Mouse (Mus musculus) hindbrain, postnatal 0 days (tissue): Measurements from ENCODE around the gene Igsf3. TPM values are rescaled to one million over a fixed set of nuclear protein-coding genes. Genes with fewer than 3 reads are reported as not detected.

Source experiments
- ATAC-seq: fragments of 200-750 bp; cut with Nextera tagmentation; 2 replicates; pipeline ENCODE4 v1.8.0; 2017; ENCODE audit warnings: mild to moderate bottlenecking, moderate TSS enrichment, moderate library complexity
- DNase-seq: peaks from one replicate; pipeline ENCODE4 v3.0.0-alpha.2; 2015; ENCODE audit warnings: low spot score
- H3K27ac ChIP-seq: fragments of 300-500 bp; sonication (generic); 2 replicates; pipeline ENCODE4 v1.5.1; 2014; ENCODE audit warnings: mild to moderate bottlenecking
- H3K27me3 ChIP-seq: fragments of 300-500 bp; sonication (generic); 2 replicates; pipeline ENCODE4 v1.6.1; 2014; ENCODE audit warnings: low read length, mixed read lengths; ENCODE audit not compliant: insufficient read depth
- H3K36me3 ChIP-seq: fragments of 300-500 bp; sonication (generic); 2 replicates; pipeline ENCODE4 v1.6.1; 2014; ENCODE audit warnings: low read length, mixed read lengths; ENCODE audit not compliant: insufficient read depth
- H3K4me1 ChIP-seq: fragments of 300-500 bp; sonication (generic); 2 replicates; pipeline ENCODE4 v1.6.1; 2014; ENCODE audit warnings: antibody characterized with exemption, low read length, mixed read lengths; ENCODE audit not compliant: insufficient read depth
- H3K4me2 ChIP-seq: fragments of 300-500 bp; sonication (generic); 2 replicates; pipeline ENCODE4 v1.6.1; 2014; ENCODE audit warnings: low read depth, mild to moderate bottlenecking, low read length, moderate library complexity, mixed read lengths
- H3K4me3 ChIP-seq: fragments of 300-500 bp; sonication (generic); 2 replicates; pipeline ENCODE4 v1.5.1; 2014; ENCODE audit warnings: low read length
- H3K9ac ChIP-seq: fragments of 300-500 bp; sonication (generic); replicated peaks from 2 replicates; pipeline ENCODE4 v1.6.1; 2014; ENCODE audit warnings: mild to moderate bottlenecking, low read length, moderate library complexity, mixed read lengths
- H3K9me3 ChIP-seq: fragments of 300-500 bp; sonication (generic); 2 replicates; pipeline ENCODE4 v1.6.1; 2016; ENCODE audit warnings: low read length, mixed read lengths
- CTCF ChIP-seq: IDR thresholded peaks from 2 replicates; pipeline ENCODE4 v1.5.1; 2016; ENCODE audit warnings: antibody characterized with exemption, control low read depth, low read depth
- WGBS: fragments of 180-500 bp; shearing (Covaris S2); extraction: QIAGEN DNeasy Blood & Tissue Kit; methylation state at CpG from one replicate; pipeline ENCODE4 v1.1.7; 2014; 5-methylcytosine and 5-hydroxymethylcytosine counted together
- polyA plus RNA-seq: library from polyadenylated mRNA; unstranded; fragments of >200 nt; fragmentation: Nextera tagmentation; extraction: Ambion mirVana; gene quantifications from 2 replicates; pipeline ENCODE4 v1.2.1, GENCODE M21; 2015
- total RNA-seq: library from RNA; depleted of rRNA; stranded (reverse); fragments of >200 nt; gene quantifications from 2 replicates; pipeline ENCODE4 v1.2.3, GENCODE M21; 2014; rRNA removed

Igsf3 gene
- total RNA-seq = 76.3 and 84.0 TPM in 2 replicates
- polyA plus RNA-seq = 62.1 and 65.7 TPM in 2 replicates

- no peaks in the 10 kb centered on the region for H3K36me3 ChIP-seq
- ATAC-seq (peak; percentile 84), DNase-seq (peak; percentile 83)
- 5% methylated on average over 44 of the region's 56 CpGs for WGBS
- H3K9ac ChIP-seq = peak within 1 kb of the TSS; percentile 87
- no peaks in the 10 kb centered on the region for H3K27me3 ChIP-seq
- H3K4me2 ChIP-seq = peak within 1 kb of the TSS; percentile 93
- peaks cover 22% of the 10 kb centered on the region for H3K4me1 ChIP-seq
- H3K4me3 ChIP-seq = peak within 1 kb of the TSS; percentile 88
- peak within 1 kb of the TSS; percentile 77 for H3K27ac ChIP-seq
- H3K9me3 ChIP-seq = no peaks in the 10 kb centered on the region
- no peak for TF ChIP-seq CTCF
Observed at GRCm38 (mm10) chr3:101376538-101377247, at the start of gene Igsf3. Gene Igsf3, plus strand, starts transcription at chr3:101377083.

- Histone ChIP-seq H3K36me3 (no peaks in the 10 kb centered on the region), H3K27me3 (no peaks in the 10 kb centered on the region), H3K4me1 (no peaks in the 10 kb centered on the region), H3K4me3 (no peak overlapping the region), H3K27ac (no peak overlapping the region), H3K4me2 (no peak overlapping the region), H3K9me3 (peaks cover 4% of the 10 kb centered on the region; the same call in 1 of the 2 replicates), H3K9ac (no peak overlapping the region)
- WGBS = 67% methylated on average over 2 of the region's 2 CpGs
- no peak for TF ChIP-seq CTCF
- no peak for ATAC-seq
- no peak for DNase-seq
Observed at GRCm38 (mm10) chr3:101327248-101327647, 49.6 kb upstream of the Igsf3 start.

- H3K4me1 ChIP-seq = no peaks in the 10 kb centered on the region
- TF ChIP-seq CTCF = no peak
- H3K4me3 ChIP-seq = no peak overlapping the region
- peaks cover 4% of the 10 kb centered on the region; the same call in 1 of the 2 replicates for H3K9me3 ChIP-seq
- H3K27ac ChIP-seq = no peak overlapping the region
- WGBS = 89% methylated on average over 7 of the region's 7 CpGs
- no peak overlapping the region for H3K9ac ChIP-seq
- H3K4me2 ChIP-seq = no peak overlapping the region
- DNase-seq (no peak), ATAC-seq (no peak)
- no peaks in the 10 kb centered on the region for H3K27me3 ChIP-seq
- no peaks in the 10 kb centered on the region for H3K36me3 ChIP-seq
Observed at GRCm38 (mm10) chr3:101328617-101329016, 48.3 kb upstream of the Igsf3 start.

DNA sequence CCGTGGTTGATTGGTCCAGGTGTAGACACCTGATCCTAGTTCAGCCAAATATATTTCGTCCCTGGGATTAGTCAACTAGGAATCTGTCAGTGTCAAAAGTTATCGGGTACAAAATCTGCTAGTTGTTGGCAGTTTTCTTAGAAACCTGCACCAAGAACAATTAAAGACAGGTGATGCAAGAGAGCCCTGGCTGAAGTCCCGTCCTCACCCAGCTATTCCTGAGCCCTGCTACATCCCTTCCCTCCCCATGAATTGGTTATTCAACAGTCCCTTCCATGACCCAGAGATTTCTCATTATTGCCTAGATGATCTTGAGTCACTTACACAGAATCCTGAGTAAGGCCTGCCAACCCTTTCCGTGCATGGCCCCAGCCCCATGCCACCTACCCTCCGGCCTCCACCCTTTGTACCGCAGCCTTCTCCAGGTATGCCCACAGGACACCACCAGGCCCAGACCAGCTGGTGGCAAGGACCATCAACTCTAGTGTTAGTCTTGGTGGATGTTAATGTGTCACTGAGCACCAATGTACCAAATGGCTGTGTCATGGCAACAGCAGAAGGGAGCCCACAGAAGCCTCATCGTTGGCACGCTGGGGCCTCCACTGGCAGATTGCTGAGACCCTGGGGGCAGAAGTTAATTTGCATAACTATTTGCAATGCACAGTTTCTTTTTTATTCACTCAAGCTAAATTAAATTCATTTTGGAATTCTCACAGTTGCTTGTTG lies 33.5 kb upstream of the Igsf3 start:
- H3K4me1 ChIP-seq = peaks cover 7% of the 10 kb centered on the region; the same call in 1 of the 2 replicates
- 0 out of 2 replicates have a peak overlapping the region, but pooled peaks have one; percentile 28 for H3K27ac ChIP-seq
- H3K9ac ChIP-seq = no peak overlapping the region
- DNase-seq (peak; percentile 81), ATAC-seq (peak; percentile 79)
- no peaks in the 10 kb centered on the region for H3K9me3 ChIP-seq
- H3K4me2 ChIP-seq = no peak overlapping the region
- 50% methylated on average over 9 of the region's 9 CpGs for WGBS
- no peaks in the 10 kb centered on the region for H3K36me3 ChIP-seq
- no peaks in the 10 kb centered on the region for H3K27me3 ChIP-seq
- H3K4me3 ChIP-seq = no peak overlapping the region
- TF ChIP-seq CTCF = no peak

GRCm38 (mm10) chr3:101344246-101344645 lies 32.6 kb upstream of the Igsf3 start:
- H3K9me3 ChIP-seq = no peaks in the 10 kb centered on the region

GRCm38 (mm10) chr3:101345299-101345698 lies 31.6 kb upstream of the Igsf3 start:
- Histone ChIP-seq H3K4me3 (no peak overlapping the region), H3K4me1 (peaks cover 8% of the 10 kb centered on the region)

More at GRCm38 (mm10) chr3:101344246-101344645, 32.6 kb upstream of the Igsf3 start:
- H3K4me2 ChIP-seq = no peak overlapping the region
- DNase-seq (peak; percentile 33), ATAC-seq (0 out of 2 replicates have a peak, but pooled peaks have one; percentile 36)
- no peak for TF ChIP-seq CTCF
- no peaks in the 10 kb centered on the region for H3K27me3 ChIP-seq
- H3K4me1 ChIP-seq = peaks cover 7% of the 10 kb centered on the region; the same call in 1 of the 2 replicates
- H3K9ac ChIP-seq = no peak overlapping the region
- no peak overlapping the region for H3K4me3 ChIP-seq
- no peaks in the 10 kb centered on the region for H3K36me3 ChIP-seq
- H3K27ac ChIP-seq = 0 out of 2 replicates have a peak overlapping the region, but pooled peaks have one; percentile 23
- 46% methylated on average over 3 of the region's 3 CpGs for WGBS

More at GRCm38 (mm10) chr3:101345299-101345698, 31.6 kb upstream of the Igsf3 start:
- Histone ChIP-seq H3K36me3 (no peaks in the 10 kb centered on the region), H3K9ac (no peak overlapping the region), H3K9me3 (no peaks in the 10 kb centered on the region), H3K27ac (no peak overlapping the region), H3K4me2 (no peak overlapping the region), H3K27me3 (no peaks in the 10 kb centered on the region)
- DNase-seq (no peak), ATAC-seq (no peak)
- 79% methylated on average over 6 of the region's 6 CpGs for WGBS
- no peak for TF ChIP-seq CTCF
